Mouse (Mus musculus) olfactory bulb, adult 2 months (tissue): Measurements from ENCODE around the gene Phf5a.

Source experiments
- CTCF ChIP-seq: fragments of 200-500 bp; IDR thresholded peaks from 2 replicates; pipeline ENCODE4 v1.5.1; 2012; ENCODE audit warnings: low read depth, mild to moderate bottlenecking, low read length, moderate library complexity; ENCODE audit not compliant: insufficient read depth
- POLR2A ChIP-seq: fragments of 200-500 bp; IDR thresholded peaks from 2 replicates; pipeline ENCODE4 v1.6.1; 2012; ENCODE audit warnings: mild to moderate bottlenecking, low read depth, low read length, moderate library complexity; ENCODE audit not compliant: insufficient read depth

DNA sequence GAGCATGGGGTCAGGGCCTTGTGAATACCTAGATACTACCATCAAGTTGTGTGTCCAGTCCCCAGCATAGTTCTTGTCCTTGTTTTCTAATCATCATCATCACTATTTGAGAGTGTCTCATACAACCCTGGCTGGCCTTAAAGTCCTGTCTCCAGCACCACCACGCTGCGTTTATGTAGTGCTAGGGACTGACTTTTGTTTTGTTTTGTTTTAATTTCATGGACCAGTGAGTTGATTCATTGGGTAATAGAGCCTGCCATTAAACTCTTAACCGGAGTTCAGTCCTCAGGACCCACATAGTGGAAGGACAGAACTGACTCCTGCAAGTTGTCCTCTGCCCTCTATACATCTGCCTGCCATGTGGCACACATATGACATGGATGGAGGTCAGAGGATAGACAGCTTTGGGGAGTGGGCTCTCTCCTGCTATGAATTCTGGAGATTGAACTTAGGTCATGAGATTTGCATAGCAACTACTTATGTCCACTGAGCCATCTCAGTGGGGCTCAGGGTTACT lies 13.8 kb upstream of the Phf5a start:
- TF ChIP-seq CTCF (no peak), POLR2A (no peak)
